Mouse (Mus musculus) central nervous system, embryonic 11.5 days (tissue): ENCODE results near the gene Foxf2. TPM values are rescaled to one million over a fixed set of nuclear protein-coding genes. Genes with fewer than 3 reads are reported as not detected.

Source experiments
- polyA plus RNA-seq: library from polyadenylated mRNA; depleted of rRNA; stranded (reverse); fragments of >200 nt; gene quantifications from 2 replicates; pipeline ENCODE4 v1.2.3, GENCODE M21; 2012; rRNA removed

Gene Foxf2
- polyA plus RNA-seq = 6.7 and 15.8 TPM in 2 replicates

DNA sequence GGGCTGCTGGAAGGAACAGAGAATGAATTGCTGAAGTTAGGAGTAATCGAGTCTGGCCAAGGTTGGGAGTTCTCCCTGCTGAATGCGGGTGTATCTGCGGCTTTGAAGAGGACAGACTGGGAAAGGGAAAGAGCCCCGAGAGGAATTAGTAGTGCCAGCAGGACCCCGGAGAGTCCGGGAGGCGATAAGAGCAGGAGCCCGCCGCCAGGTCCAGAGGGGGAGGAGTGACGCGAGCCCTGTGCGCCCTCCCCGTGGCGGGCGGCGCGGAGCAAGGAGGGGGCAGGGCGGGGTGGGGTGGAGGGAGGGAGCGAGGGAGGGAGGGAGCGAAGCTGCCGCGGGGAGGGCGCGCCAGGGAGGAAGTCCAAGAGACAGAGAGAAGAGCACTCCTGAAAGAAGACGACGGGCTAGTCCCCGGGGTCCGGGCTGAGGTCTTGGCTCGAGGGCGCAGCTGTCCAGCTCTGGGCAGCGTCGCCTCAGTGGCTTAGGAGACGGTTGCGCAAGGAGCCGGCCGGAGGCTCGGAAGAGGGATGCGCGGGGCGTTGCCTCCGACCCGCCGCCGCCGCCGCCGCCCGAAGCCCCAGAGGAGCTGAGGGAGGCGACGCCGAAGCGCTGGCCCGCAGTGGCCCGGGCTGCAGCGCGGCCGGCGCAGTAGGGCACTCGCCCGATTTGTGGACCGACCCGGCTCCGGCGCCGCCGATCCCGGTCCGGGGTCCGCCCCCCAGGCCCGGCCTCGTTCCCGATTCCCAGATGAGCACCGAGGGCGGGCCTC is at the start of gene Foxf2:
Foxf2 (plus strand) TSS at position 484 of the 769 bp plus-strand sequence.

Other genes starting within 250 kb of the Foxf2 start
- gene Foxq1, start 69.7 kb upstream of the Foxf2 start, polyA plus RNA-seq = 1.9 and 2.4 TPM in 2 replicates
- 0.47 and 0.61 TPM in 2 replicates for gene A530084C06Rik, start 66.5 kb upstream of the Foxf2 start, polyA plus RNA-seq
- gene Foxc1, start 180.8 kb downstream of the Foxf2 start, polyA plus RNA-seq = 10.5 and 15.7 TPM in 2 replicates